Mouse (Mus musculus) adrenal gland, postnatal 4 days (tissue): ENCODE results near the gene Rasl2-9. TPM values are rescaled to one million over a fixed set of nuclear protein-coding genes. Genes with fewer than 3 reads are reported as not detected.
"Not testable (repeated sequence)": the region's sequence is repeated elsewhere in the genome, so short reads cannot be mapped to it uniquely, and the experiment has no call there.

Experiments
- DNase-seq, 2 experiments: peaks; one replicate each; pipeline ENCODE4 v3.0.0; 2021 to 2022; ENCODE audit warnings: low spot score in 2 of 2, mixed read lengths in 2 of 2
- long read RNA-seq, 2 experiments: library from polyadenylated mRNA; stranded (forward); transcript quantifications; one replicate each; pipeline ENCODE4 v2.0.0; 2021
- total RNA-seq, 2 experiments: library from RNA; stranded (reverse); gene quantifications; 2 replicates each; pipeline ENCODE4 v1.2.3; 2021

Gene Rasl2-9
- total RNA-seq = 1 to 10 TPM in 1 of 2 experiments, under 1 TPM in 1; 0.82 to 1.0 TPM
- long read RNA-seq, experiment 1, transcript Rasl2-9-201 (1 exons, 1,013 nt) = major isoform, 5 of 5 reads
- long read RNA-seq, experiment 1, partial matches to known transcripts = 0 of 5 reads
- long read RNA-seq, experiment 1, other reads (novel, unspliced or antisense) = 0 of 5 reads
- long read RNA-seq, experiment 2, partial matches to known transcripts = 0 of 3 reads
- long read RNA-seq, experiment 2, other reads (novel, unspliced or antisense) = 0 of 3 reads

DNA sequence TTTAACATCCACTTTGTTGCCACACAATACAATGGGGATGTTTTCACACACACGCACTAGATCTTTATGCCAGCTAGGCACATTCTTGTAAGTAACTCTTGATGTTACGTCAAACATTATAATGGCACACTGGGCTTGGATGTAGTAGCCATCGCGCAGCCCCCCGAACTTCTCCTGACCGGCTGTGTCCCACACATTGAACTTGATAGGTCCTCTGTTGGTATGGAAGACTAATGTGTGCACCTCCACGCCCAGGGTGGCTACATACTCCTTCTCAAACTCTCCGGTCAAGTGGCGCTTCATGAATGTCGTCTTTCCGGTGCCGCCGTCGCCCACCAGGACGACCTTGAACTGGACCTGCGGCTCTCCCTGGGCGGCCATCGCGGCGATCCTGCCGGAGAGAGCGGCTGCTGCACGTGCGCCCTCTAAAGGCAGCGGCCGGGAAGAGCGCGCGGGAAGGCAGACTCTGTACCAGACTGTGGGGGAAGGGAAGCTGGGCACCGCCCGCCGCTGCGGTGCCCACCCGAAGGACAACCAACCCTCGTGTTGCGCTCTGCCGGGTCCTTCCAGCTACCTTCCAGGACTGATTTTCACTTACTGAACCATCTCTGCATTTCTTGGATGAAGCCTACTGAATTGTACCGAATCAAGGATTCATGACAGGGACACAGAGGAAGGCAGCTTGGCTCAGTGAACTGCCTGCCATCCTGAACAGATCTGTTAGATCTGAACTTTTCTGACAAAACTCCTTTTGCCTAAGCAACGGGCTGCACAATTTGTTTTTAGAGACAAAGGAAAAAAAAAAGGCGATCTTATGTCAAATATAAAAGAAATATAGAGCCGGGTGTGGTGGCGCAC lies at the start of gene Rasl2-9:
Gene Rasl2-9 (minus strand): TSS at position 402 of the 858 bp plus-strand sequence.
- peak; percentile 66 to 74 for DNase-seq

- not testable (repeated sequence) for DNase-seq
Measured at GRCm38 (mm10) chr7:5149570-5149969, 23.8 kb upstream of the Rasl2-9 start, which contains the start of gene Vmn1r55. TSS of gene Vmn1r55 (minus strand) at chr7:5149670.

DNA sequence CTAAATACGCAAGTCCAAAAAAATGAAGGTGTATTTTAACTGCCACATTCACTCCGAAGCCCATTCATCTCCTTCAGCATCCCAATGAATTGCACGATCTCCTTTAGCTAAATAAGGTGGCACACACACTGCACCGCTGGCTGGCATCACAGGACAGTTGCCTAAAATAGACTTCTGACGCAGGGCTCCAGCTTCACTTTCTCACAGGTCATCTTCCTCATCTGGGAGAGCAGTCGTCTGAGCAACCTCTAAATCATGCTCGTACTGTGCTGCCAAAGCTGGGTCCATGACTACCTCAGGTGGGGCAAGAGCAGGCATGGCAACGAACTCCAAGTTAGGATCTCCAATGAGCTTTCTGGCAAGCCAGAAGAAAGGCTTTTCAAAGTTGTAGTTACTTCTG lies 672 bp downstream of the Rasl2-9 start:
- DNase-seq = no peak

- no peak for DNase-seq
Measured at GRCm38 (mm10) chr7:5116850-5117249, 8.9 kb downstream of the Rasl2-9 start, which contains the start of gene Rfpl4. TSS of gene Rfpl4 (minus strand) at chr7:5116950.

DNA sequence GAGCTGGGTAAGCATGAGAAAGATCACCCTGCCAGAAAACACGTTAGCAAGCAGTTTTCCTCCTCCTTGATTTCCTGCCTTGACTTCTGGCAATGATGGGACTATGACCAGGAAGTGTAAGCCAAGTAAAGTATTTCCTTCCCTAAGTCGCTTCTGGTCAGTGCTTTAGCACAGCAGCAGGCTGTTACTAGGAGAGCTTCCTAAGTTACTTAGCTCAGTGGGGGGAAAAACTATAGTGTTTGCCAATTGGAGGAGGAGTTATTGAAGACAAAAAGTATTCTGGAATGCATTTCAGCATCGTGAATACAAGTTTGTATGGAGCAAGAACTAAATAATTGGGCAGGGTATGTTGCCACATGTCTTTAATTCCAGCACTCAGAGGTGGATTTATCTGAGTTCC lies 13.0 kb downstream of the Rasl2-9 start:
- DNase-seq = no peak

- DNase-seq = no peak
Measured at GRCm38 (mm10) chr7:5109301-5109700, 16.4 kb downstream of the Rasl2-9 start.

GRCm38 (mm10) chr7:5108272-5108671 lies 17.5 kb downstream of the Rasl2-9 start:
- no peak for DNase-seq

DNA sequence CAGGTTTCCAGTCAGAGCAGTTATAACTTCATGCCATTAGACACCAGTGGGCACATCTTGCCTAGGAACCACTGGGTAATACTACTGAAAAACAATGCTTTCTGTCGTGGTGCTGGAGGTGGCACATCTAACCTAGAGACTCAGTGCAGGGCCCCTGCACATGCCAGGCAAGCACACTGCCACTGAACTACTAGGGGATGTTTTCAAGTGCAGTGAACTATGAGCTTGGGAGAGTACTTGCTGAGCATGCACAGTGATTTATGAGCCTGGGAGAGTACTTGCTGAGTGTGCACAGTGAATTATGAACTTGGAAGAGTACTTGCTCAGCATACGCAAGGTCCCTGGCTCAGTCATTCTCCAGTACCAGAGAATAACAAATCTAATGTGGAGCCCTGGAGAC lies 23.2 kb downstream of the Rasl2-9 start:
- no peak for DNase-seq

DNA sequence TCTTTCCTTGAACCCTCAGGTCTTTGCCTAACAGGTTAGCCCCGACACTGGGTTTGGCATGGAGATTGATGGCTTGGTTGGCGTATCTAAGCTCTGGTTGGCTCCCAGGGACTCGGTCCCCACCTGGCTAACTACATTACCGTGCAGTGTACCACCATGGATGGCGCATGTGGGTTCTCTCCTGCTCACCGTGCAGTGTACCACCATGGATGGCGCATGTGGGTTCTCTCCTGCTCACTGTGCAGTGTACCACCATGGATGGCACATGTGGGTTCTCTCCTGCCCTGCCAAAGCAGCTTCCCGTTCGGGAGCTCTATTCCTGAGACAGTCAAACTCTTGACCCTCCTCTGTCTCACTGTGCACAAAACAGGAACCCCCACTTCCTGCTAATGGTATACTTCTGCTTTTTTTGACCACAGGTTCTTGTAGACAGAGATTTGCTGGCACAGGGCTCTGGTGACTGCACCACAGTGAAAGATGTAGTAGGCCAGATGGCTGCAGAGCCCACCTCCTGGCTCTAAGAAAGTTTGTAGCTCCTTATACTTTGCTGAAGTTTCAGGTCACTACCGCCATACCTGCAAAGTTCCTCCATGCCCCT lies 24.6 kb downstream of the Rasl2-9 start:
- DNase-seq = no peak

DNA sequence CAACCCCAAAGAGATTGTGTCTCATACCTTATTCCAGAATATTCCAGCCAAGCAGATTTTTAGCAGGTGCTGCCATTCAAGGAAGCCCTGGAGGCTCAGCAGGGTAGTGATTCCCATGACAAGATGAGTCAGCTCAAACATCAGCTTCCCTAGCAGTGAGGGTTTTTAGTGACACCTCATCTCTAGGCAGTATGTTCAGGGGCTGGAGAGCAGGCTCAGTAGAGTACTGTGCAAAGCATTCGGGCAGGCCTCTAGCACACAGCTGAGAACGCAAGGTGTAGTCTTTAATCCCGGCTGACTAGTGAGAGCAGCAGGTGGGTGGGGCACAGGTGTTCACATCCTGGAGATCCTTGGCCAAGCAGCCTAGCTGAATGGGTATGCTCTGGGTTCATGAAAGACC lies 26.0 kb downstream of the Rasl2-9 start:
- DNase-seq = no peak

GRCm38 (mm10) chr7:5098769-5099168 lies 27.0 kb downstream of the Rasl2-9 start:
- no peak for DNase-seq

DNA sequence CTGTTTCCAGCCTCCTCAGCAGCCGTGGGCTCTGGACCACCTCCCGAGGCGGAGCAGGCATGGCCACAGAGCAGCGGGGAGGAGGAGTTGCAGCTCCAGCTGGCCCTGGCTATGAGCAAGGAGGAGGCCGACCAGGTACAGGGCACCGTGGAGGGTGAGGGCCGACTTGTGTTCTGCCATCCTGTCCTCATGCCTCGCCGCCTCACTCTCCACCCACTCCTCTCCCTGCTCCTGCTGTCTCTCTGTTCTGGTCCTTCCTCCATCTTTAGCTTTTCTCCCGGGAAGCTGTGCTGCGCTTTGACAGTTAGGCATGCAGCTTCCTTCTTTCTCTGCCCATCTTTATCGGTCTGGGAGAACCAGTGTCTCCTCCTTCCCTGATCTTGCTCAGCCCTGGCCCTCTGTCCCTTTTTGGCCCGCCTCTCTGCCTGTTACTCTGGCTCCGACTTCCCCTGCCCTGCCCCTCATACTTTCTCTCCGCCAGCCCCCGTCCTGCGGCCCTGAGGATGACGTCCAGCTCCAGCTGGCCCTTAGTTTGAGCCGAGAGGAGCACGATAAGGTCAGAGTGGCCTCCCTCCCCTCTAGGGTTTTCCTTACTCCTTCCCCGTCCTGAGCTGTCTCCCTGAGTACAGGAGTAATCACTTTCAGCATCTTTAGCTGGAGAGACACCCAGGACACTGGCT lies 32.8 kb downstream of the Rasl2-9 start:
- no peak for DNase-seq

- no peak for DNase-seq
Measured at GRCm38 (mm10) chr7:5092381-5092780, 33.4 kb downstream of the Rasl2-9 start.

DNA sequence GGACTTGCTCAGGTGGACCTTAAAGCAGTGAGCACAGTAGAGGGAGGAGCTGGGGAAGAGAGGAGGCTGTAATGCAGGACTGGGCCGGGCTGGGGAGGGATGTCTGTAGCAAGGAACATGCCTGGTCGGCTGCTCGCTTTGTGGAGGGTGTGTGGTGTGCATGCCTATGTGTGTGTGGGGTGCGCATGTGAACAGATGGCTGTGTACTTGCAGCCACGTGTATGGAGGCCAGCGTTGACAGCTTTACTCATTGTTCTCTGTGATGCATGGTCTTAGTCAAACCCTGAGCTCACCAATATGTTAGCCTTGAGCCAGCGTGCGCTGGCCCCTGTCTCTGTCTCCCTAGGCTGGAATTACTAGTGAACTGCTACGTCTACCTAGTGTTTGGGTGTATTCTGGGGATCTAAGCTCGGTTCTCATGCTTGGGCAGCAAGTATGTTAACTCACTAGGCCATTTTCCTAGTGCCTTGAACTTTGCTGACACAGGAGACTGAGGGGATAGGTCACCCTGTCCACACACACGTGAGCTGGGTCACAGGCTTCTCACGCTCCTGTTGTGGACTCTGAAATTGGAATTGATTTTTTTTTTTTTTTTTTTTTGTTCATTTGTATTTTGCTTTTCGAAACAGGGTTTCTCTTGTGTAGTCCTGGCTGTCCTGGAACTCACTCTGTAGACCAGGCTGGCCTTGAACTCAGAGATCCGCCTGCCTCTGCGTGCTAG lies 34.6 kb downstream of the Rasl2-9 start:
- no peak for DNase-seq

DNA sequence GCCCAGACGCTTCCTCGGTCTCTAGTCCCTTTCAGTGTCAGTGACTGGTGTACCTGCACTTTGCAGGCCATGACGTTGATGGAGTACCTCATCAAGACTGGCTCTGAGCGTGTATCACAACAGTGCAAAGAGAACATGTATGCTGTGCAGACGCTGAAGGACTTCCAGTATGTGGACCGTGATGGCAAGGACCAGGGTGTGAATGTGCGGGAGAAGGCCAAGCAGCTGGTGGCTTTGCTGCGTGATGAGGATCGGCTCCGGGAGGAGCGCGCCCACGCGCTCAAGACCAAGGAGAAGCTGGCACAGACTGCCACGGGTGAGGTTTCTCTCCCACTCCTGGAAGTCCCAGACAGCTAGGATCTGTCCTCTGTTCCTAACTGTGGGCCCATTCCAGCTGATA lies 35.9 kb downstream of the Rasl2-9 start:
- no peak for DNase-seq

DNA sequence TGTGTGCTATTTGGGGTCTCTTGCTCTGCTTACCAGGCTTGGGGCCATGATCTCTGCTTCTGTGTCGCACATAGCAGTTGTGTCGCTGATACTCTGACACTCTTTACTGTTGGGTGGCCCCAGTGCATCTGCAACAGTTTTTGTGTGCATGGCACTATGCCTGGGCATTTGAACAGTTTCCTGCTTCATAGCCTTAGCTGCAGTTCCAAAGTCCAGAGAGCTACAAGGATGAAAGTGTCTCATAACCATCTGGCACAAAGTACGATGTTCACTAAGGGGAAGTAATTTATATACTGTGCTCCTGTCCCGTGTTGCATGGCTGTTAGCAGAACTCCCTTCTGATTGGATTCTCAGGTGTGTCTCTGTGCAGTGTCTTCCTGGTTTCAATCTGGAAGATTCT lies 37.9 kb downstream of the Rasl2-9 start:
- DNase-seq = no peak

GRCm38 (mm10) chr7:5086921-5087440 lies 38.8 kb downstream of the Rasl2-9 start:
- no peak for DNase-seq

- DNase-seq = no peak
Measured at GRCm38 (mm10) chr7:5085512-5085911, 40.2 kb downstream of the Rasl2-9 start.

DNA sequence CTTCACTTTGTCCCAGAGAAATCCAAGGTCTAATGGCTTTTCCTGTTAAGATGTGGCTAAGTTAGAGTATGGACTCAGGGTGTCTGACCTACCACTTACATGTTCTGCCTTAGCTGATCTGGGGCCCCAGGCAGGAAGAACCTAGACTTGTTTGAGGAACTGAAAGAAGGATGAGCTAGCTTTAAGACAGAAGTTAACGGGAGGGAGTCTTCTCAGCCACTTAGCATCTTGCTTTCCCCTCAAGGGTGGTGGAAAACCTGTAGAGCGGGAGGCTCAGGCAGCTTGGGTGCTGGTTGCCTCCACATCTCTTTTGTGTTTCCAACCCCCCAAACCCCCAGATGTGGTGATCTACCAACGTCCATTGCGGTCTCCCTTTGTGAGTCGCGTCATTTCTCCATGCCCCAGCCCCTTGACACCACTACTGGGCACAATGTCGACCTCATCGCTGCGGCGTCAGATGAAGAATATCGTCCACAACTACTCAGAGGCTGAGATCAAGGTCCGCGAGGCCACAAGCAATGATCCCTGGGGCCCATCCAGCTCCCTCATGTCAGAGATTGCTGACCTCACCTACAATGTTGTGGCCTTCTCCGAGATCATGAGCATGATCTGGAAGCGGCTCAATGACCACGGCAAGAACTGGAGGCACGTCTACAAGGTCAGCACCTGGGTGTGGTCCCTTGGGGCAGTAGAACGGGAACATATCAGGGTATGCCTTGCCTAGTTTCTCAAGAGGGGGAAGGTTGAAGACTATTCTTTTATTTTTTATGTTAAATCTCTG lies 42.2 kb downstream of the Rasl2-9 start:
- DNase-seq = no peak

DNA sequence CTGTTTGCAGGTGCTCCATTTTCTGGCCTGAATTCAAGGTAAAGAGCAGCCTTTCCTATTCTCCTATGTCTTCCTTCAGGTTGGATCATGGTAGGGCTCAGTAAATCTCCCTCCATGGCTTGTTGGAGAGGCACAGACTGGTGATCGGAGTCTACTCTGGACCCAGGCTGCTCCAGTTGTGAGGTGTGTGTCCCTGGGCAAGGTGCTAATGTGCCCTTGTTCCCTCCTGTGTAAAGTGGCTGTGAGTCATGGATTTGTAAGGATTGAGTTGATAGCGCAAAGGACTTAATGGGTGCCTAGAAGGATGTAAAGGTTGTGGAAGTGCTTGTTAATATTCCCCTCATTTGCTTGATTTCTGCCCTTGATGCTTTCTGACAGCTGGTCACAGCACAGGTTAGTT lies 43.8 kb downstream of the Rasl2-9 start:
- DNase-seq = no peak
